Mouse (Mus musculus): ENCODE results near the gene Tedc1. TPM values are rescaled to one million over a fixed set of nuclear protein-coding genes. Genes with fewer than 3 reads are reported as not detected.

The Tedc1 gene
- 8.7 TPM for polyA plus RNA-seq (2017; shearing (Covaris generic))

GRCm38 (mm10) chr12:113155887-113156539 lies at the start of gene Tedc1:
TSS of gene Tedc1 (plus strand) at chr12:113156421.

GRCm38 (mm10) chr12:113139908-113140615 lies 16.2 kb upstream of the Tedc1 start, which contains the start of gene Crip2:
TSS of gene Crip2 (plus strand) at chr12:113140236.

GRCm38 (mm10) chr12:113146112-113147057 lies 9.8 kb upstream of the Tedc1 start, which contains the start of gene Crip1:
TSS of gene Crip1 (plus strand) at chr12:113146316.

GRCm38 (mm10) chr12:113185442-113186291 lies 29.4 kb downstream of the Tedc1 start, which contains the start of gene Tmem121:
TSS of gene Tmem121 (plus strand) at chr12:113185930.

Other genes starting within 250 kb of the Tedc1 start
- 1.0 TPM for gene Jag2, start 226.6 kb upstream of the Tedc1 start, polyA plus RNA-seq (2017; shearing (Covaris generic))
- gene Nudt14, start 214.3 kb upstream of the Tedc1 start, polyA plus RNA-seq (2017; shearing (Covaris generic)), result 48.1 TPM
- gene Btbd6, start 179.9 kb upstream of the Tedc1 start, polyA plus RNA-seq (2017; shearing (Covaris generic)), result 7.9 TPM
- 17.5 TPM for gene Brf1, start 155.7 kb upstream of the Tedc1 start, polyA plus RNA-seq (2017; shearing (Covaris generic))
- gene Pacs2, start 141.9 kb upstream of the Tedc1 start, polyA plus RNA-seq (2017; shearing (Covaris generic)), result 3.6 TPM
- 0.54 TPM for gene Tex22, start 81.9 kb upstream of the Tedc1 start, polyA plus RNA-seq (2017; shearing (Covaris generic))
- gene Mta1, start 58.1 kb upstream of the Tedc1 start, polyA plus RNA-seq (2017; shearing (Covaris generic)), result 3.0 TPM
- 7.3 TPM for gene Crip2, start 16.2 kb upstream of the Tedc1 start, polyA plus RNA-seq (2017; shearing (Covaris generic))
- gene Crip1, start 10.1 kb upstream of the Tedc1 start, polyA plus RNA-seq (2017; shearing (Covaris generic)), result 1,248 TPM
- not detected for gene Tmem121, start 29.5 kb downstream of the Tedc1 start, polyA plus RNA-seq (2017; shearing (Covaris generic))

Data from activated CD4-positive, CD25-positive, alpha-beta regulatory T cell, adult 9 weeks (primary cell).